Mouse (Mus musculus) C2C12 (cell line): ENCODE results near the gene Car14. TPM values are rescaled to one million over a fixed set of nuclear protein-coding genes. Genes with fewer than 3 reads are reported as not detected.

Experiments used
- H3K27me3 ChIP-seq: one replicate; pipeline ENCODE4 v1.6.1; 2011; ENCODE audit not compliant: control insufficient read depth, insufficient read depth, insufficient read length
- H3K36me3 ChIP-seq: one replicate; pipeline ENCODE4 v1.6.1; 2011; ENCODE audit not compliant: control insufficient read depth, insufficient read depth
- H3K4me3 ChIP-seq: one replicate; pipeline ENCODE4 v1.5.1; 2011; ENCODE audit warnings: mild to moderate bottlenecking, control low read depth; ENCODE audit not compliant: poor library complexity, insufficient read depth, severe bottlenecking
- H3K79me2 ChIP-seq: one replicate; pipeline ENCODE4 v1.6.1; 2011; ENCODE audit not compliant: control insufficient read depth, insufficient read depth
- H3K79me3 ChIP-seq: one replicate; pipeline ENCODE4 v1.6.1; 2011; ENCODE audit warnings: low read depth, control low read depth
- H3ac ChIP-seq: one replicate; pipeline ENCODE3; 2011; ENCODE audit warnings: low read depth; ENCODE audit not compliant: control insufficient read depth, insufficient read length
- CEBPB ChIP-seq: IDR thresholded peaks from one replicate; pipeline ENCODE4 v1.6.1; 2011; ENCODE audit warnings: low read depth, mild to moderate bottlenecking, control low read depth, moderate library complexity
- CTCF ChIP-seq: IDR thresholded peaks from one replicate; pipeline ENCODE4 v1.5.1; 2011; ENCODE audit not compliant: control insufficient read depth, insufficient read depth, insufficient read length
- FOSL1 ChIP-seq: IDR thresholded peaks from one replicate; pipeline ENCODE4 v1.8.0; 2011; ENCODE audit warnings: mild to moderate bottlenecking, low read length; ENCODE audit not compliant: poor library complexity, insufficient read depth, severe bottlenecking
- MAX ChIP-seq: IDR thresholded peaks from one replicate; pipeline ENCODE4 v1.6.1; 2011; ENCODE audit warnings: mild to moderate bottlenecking, control low read depth
- MYOD1 ChIP-seq: IDR thresholded peaks from one replicate; pipeline ENCODE4 v1.6.1; 2011; ENCODE audit warnings: low read depth; ENCODE audit not compliant: control insufficient read depth, insufficient read length
- MYOG ChIP-seq: IDR thresholded peaks from one replicate; pipeline ENCODE4 v1.6.1; 2011; ENCODE audit not compliant: control insufficient read depth, insufficient read length; ENCODE audit errors: extremely low read depth
- USF1 ChIP-seq: IDR thresholded peaks from one replicate; pipeline ENCODE4 v1.6.1; 2011; ENCODE audit warnings: low read depth, mild to moderate bottlenecking, control low read depth, moderate library complexity
- polyA plus RNA-seq: library from polyadenylated mRNA; unstranded; fragments of >200 nt; fragmentation: generic; extraction: Trizol; gene quantifications from one replicate; pipeline ENCODE4 v1.2.1, GENCODE M21; 2012; ENCODE audit warnings: missing spikeins

Gene Car14
- polyA plus RNA-seq, 1 experiment = not detected

DNA sequence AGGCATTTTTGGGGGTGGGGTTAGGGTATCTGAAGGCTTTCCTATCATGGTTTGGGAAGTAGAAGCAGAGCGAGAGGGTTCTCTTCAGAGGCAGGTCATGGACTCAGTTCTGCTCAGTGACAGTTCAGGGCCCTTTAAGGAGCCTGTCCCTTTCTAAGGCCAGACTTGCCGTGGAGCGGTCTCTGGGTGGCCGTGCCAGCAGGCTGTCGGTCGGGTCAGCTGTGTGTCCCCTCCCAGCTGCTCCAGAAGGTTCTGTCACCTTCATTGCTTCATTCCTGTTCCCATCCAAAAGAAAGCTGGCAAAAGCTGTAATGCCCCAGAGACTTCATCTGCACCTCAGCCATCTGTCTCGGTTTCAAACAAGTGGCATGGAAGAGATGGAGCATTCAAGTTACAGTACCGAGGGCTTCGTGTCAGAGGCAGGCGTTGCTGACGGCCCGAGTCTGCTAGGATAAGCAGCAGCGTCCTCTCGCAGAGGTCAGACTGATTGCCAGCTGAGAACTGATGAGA lies 41.3 kb upstream of the Car14 start:
- H3K79me3 ChIP-seq = peaks cover 13% of the 10 kb centered on the region
- H3K27me3 ChIP-seq = no peaks in the 10 kb centered on the region

DNA sequence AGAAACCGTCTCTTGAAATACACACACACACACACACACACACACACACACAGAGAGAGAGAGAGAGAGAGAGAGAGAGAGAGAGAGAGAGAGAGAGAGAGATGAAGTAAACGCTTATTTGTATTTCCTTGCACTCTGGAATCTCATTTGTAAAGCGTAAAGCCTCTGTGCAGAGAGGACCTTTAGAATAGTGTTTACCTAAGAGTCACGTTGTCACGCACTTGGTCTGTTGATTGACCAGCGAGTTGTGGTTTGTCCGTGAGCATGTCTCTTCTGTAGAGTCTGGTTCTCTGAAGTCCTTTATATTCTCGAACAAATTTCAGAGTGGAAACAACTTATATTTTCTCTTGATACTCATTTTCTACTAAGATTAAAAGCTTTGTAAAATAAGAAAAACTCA lies 40.3 kb upstream of the Car14 start:
- no peak for TF ChIP-seq MAX
- TF ChIP-seq CTCF = no peak
- no peak for TF ChIP-seq MYOG
- TF ChIP-seq FOSL1 = no peak
- no peak for TF ChIP-seq CEBPB
- TF ChIP-seq USF1 = no peak
- no peak for TF ChIP-seq MYOD1
- no peak overlapping the region for H3ac ChIP-seq
- H3K36me3 ChIP-seq = peaks cover 83% of the 10 kb centered on the region
- H3K4me3 ChIP-seq = no peak overlapping the region
- H3K79me3 ChIP-seq = peaks cover 20% of the 10 kb centered on the region
- no peaks in the 10 kb centered on the region for H3K27me3 ChIP-seq
- peaks cover 51% of the 10 kb centered on the region for H3K79me2 ChIP-seq

More for the DNA sequence above, 41.3 kb upstream of the Car14 start:
- Histone ChIP-seq H3ac (no peak overlapping the region), H3K79me2 (peaks cover 40% of the 10 kb centered on the region), H3K4me3 (no peak overlapping the region), H3K36me3 (peaks cover 73% of the 10 kb centered on the region)
- no peak for TF ChIP-seq CTCF
- no peak for TF ChIP-seq MYOD1
- TF ChIP-seq MAX = no peak
- no peak for TF ChIP-seq CEBPB
- TF ChIP-seq MYOG = no peak
- no peak for TF ChIP-seq FOSL1
- no peak for TF ChIP-seq USF1

DNA sequence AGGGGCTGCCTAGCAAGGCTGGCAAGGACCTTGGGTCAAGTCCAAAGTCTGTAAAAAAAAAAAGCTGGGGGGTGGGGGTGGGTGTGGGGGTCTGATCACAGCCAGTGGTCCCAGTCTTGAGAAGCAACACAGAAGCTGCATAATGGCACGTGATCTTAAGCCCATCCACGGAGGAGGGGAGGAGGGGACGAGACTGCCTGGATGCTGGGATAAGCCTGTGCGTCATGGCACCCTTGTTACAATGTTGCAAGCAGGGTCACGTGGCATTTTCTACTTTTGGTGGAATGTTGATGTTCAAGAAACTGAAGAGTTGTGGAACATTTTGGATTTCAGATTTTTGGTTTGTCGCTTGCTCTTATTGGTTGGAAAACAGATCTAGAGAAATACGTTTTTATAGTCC lies 38.7 kb upstream of the Car14 start:
- TF ChIP-seq MYOD1 (no peak), MAX (no peak), USF1 (no peak), CTCF (no peak), FOSL1 (no peak), MYOG (no peak), CEBPB (no peak)
- no peak overlapping the region for H3K4me3 ChIP-seq
- H3K27me3 ChIP-seq = no peaks in the 10 kb centered on the region
- H3K36me3 ChIP-seq = peaks cover 93% of the 10 kb centered on the region
- H3K79me2 ChIP-seq = peaks cover 65% of the 10 kb centered on the region
- peaks cover 24% of the 10 kb centered on the region for H3K79me3 ChIP-seq
- no peak overlapping the region for H3ac ChIP-seq

- Histone ChIP-seq H3ac (no peak overlapping the region), H3K4me3 (no peak overlapping the region), H3K27me3 (no peaks in the 10 kb centered on the region), H3K36me3 (peaks cover 97% of the 10 kb centered on the region), H3K79me2 (peaks cover 70% of the 10 kb centered on the region), H3K79me3 (peaks cover 24% of the 10 kb centered on the region)
- TF ChIP-seq MYOG (no peak), FOSL1 (no peak), CTCF (no peak), CEBPB (no peak), MAX (no peak), USF1 (no peak), MYOD1 (no peak)
Measured at GRCm38 (mm10) chr3:95942749-95943148, 38.3 kb upstream of the Car14 start.

- H3K79me2 ChIP-seq = peaks cover 82% of the 10 kb centered on the region
- peaks cover 91% of the 10 kb centered on the region for H3K36me3 ChIP-seq
- no peaks in the 10 kb centered on the region for H3K27me3 ChIP-seq
- no peak overlapping the region for H3K4me3 ChIP-seq
- peaks cover 31% of the 10 kb centered on the region for H3K79me3 ChIP-seq
- TF ChIP-seq CTCF (peak; percentile 37), MYOD1 (no peak)
- H3ac ChIP-seq = no peak overlapping the region
Measured at GRCm38 (mm10) chr3:95938835-95939234, 34.3 kb upstream of the Car14 start.

GRCm38 (mm10) chr3:95938217-95938616 lies 33.7 kb upstream of the Car14 start:
- no peak overlapping the region for H3ac ChIP-seq
- TF ChIP-seq MYOD1 = no peak
- peaks cover 93% of the 10 kb centered on the region for H3K36me3 ChIP-seq
- H3K79me2 ChIP-seq = peaks cover 83% of the 10 kb centered on the region
- no peak overlapping the region for H3K4me3 ChIP-seq
- no peaks in the 10 kb centered on the region for H3K27me3 ChIP-seq
- H3K79me3 ChIP-seq = peaks cover 35% of the 10 kb centered on the region
